Mouse (Mus musculus) lung, postnatal 0 days (tissue): Measurements from ENCODE around the gene Spsb4. TPM values are rescaled to one million over a fixed set of nuclear protein-coding genes. Genes with fewer than 3 reads are reported as not detected.

ENCODE experiments used
- ATAC-seq: fragments of 200-750 bp; cut with Nextera tagmentation; 2 replicates; pipeline ENCODE4 v1.8.0; 2017; ENCODE audit warnings: moderate library complexity
- DNase-seq: peaks from one replicate; pipeline ENCODE4 v3.0.0-alpha.2; 2016; ENCODE audit warnings: low spot score
- H3K27ac ChIP-seq: fragments of 300-500 bp; sonication (generic); 2 replicates; pipeline ENCODE4 v1.5.1; 2014; ENCODE audit warnings: antibody characterized with exemption, mild to moderate bottlenecking, low read length, mixed read lengths
- H3K27me3 ChIP-seq: fragments of 300-500 bp; sonication (generic); replicated peaks from 2 replicates; pipeline ENCODE4 v1.6.1; 2014; ENCODE audit warnings: low read length, mixed read lengths; ENCODE audit not compliant: insufficient read depth
- H3K36me3 ChIP-seq: fragments of 300-500 bp; sonication (generic); 2 replicates; pipeline ENCODE4 v1.6.1; 2014; ENCODE audit warnings: low read length, mixed read lengths; ENCODE audit not compliant: insufficient read depth
- H3K4me1 ChIP-seq: fragments of 300-500 bp; sonication (generic); 2 replicates; pipeline ENCODE4 v1.6.1; 2014; ENCODE audit warnings: antibody characterized with exemption, low read depth, low read length, mixed read lengths; ENCODE audit not compliant: insufficient read depth
- H3K4me2 ChIP-seq: fragments of 300-500 bp; sonication (generic); replicated peaks from 2 replicates; pipeline ENCODE4 v1.6.1; 2014; ENCODE audit warnings: low read depth, mild to moderate bottlenecking, low read length, moderate library complexity, mixed read lengths
- H3K4me3 ChIP-seq: fragments of 300-500 bp; sonication (generic); 2 replicates; pipeline ENCODE4 v1.5.1; 2014; ENCODE audit warnings: low read depth, low read length
- H3K9ac ChIP-seq: fragments of 300-500 bp; sonication (generic); replicated peaks from 2 replicates; pipeline ENCODE4 v1.6.1; 2014; ENCODE audit warnings: low read depth, mild to moderate bottlenecking
- H3K9me3 ChIP-seq: fragments of 300-500 bp; sonication (generic); 2 replicates; pipeline ENCODE4 v1.6.1; 2016; ENCODE audit warnings: low read length, mixed read lengths
- CTCF ChIP-seq: IDR thresholded peaks from 2 replicates; pipeline ENCODE4 v1.5.1; 2016; ENCODE audit warnings: antibody characterized with exemption, mild to moderate bottlenecking
- EP300 ChIP-seq: IDR thresholded peaks from 2 replicates; pipeline ENCODE4 v1.6.1; 2016; ENCODE audit warnings: antibody characterized with exemption, mild to moderate bottlenecking, control low read depth
- WGBS: fragments of 180-500 bp; shearing (Covaris S2); extraction: QIAGEN DNeasy Blood & Tissue Kit; methylation state at CpG from one replicate; pipeline ENCODE4 v1.1.7; 2014; 5-methylcytosine and 5-hydroxymethylcytosine counted together
- polyA plus RNA-seq: library from polyadenylated mRNA; unstranded; fragments of >200 nt; fragmentation: Nextera tagmentation; extraction: Ambion mirVana; gene quantifications from 2 replicates; pipeline ENCODE4 v1.2.1, GENCODE M21; 2015

The Spsb4 gene
- polyA plus RNA-seq, 1 experiment from 2014 or later = 2.2 TPM

DNA sequence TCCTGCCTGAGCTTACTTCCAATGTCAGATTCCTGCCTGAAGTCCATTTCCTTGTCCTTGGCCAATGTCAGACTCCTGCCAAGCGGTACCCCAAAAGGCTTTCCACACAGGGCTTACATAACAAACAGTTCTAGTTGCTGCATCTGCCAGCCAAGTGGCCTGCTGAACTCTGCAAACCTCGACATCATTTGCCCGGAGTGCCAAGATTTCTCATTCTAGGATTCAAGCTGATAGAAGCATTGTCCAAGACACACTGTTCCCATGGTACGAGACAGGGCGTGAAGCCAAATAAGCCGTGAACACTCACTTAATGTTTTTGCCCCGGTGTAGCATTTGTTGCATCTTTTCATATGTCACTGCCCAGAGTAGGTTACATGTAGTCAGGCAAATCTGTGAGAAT lies 18.0 kb upstream of the Spsb4 start:
- H3K9me3 ChIP-seq = no peaks in the 10 kb centered on the region
- no peak overlapping the region for H3K4me2 ChIP-seq
- DNase-seq (no peak), ATAC-seq (no peak)
- 77% methylated on average over 7 of the region's 7 CpGs for WGBS
- H3K36me3 ChIP-seq = no peaks in the 10 kb centered on the region
- TF ChIP-seq EP300 (no peak), CTCF (no peak)
- no peak overlapping the region for H3K27ac ChIP-seq
- no peak overlapping the region for H3K9ac ChIP-seq
- no peak overlapping the region for H3K4me3 ChIP-seq
- no peaks in the 10 kb centered on the region for H3K27me3 ChIP-seq
- no peaks in the 10 kb centered on the region for H3K4me1 ChIP-seq

GRCm38 (mm10) chr9:97027361-97027760 lies 8.7 kb upstream of the Spsb4 start:
- TF ChIP-seq CTCF = no peak
- no peak for TF ChIP-seq EP300
- 73% methylated on average over 12 of the region's 12 CpGs for WGBS
- H3K9ac ChIP-seq = no peak overlapping the region
- no peaks in the 10 kb centered on the region for H3K9me3 ChIP-seq
- no peak overlapping the region for H3K4me2 ChIP-seq
- H3K27ac ChIP-seq = no peak overlapping the region
- no peaks in the 10 kb centered on the region; the same call in 1 of the 2 replicates for H3K27me3 ChIP-seq
- H3K36me3 ChIP-seq = no peaks in the 10 kb centered on the region
- DNase-seq (no peak), ATAC-seq (no peak)
- H3K4me3 ChIP-seq = no peak overlapping the region
- no peaks in the 10 kb centered on the region for H3K4me1 ChIP-seq

- no peak overlapping the region for H3K27ac ChIP-seq
- 74% methylated on average over 4 of the region's 4 CpGs for WGBS
- DNase-seq (no peak), ATAC-seq (no peak)
- H3K27me3 ChIP-seq = no peaks in the 10 kb centered on the region; the same call in 1 of the 2 replicates
- H3K4me2 ChIP-seq = no peak overlapping the region
- no peaks in the 10 kb centered on the region for H3K36me3 ChIP-seq
- H3K4me1 ChIP-seq = no peaks in the 10 kb centered on the region
- no peaks in the 10 kb centered on the region for H3K9me3 ChIP-seq
- TF ChIP-seq CTCF = no peak
- TF ChIP-seq EP300 = no peak
- no peak overlapping the region for H3K4me3 ChIP-seq
- H3K9ac ChIP-seq = no peak overlapping the region
Measured at GRCm38 (mm10) chr9:97026006-97026405, 7.4 kb upstream of the Spsb4 start.

DNA sequence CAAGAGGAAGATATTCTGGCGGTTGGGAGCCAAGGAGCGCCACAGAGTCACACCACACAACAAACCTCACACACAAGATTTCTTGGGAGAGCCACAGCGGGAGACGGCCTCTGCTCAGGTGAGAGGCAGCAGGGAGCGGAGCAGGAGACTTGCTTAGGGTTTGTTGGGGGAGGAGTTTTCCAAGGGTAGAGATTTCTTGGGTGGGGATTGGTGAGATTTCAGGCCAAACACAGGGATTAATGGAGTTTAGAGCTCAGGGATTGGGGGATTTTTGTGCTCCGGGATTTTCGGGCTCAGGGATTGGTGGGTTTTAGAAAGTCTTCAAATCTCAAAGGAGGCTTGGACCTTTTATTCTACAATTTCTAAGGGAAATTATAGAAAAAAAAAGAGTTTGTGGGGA lies 5.8 kb upstream of the Spsb4 start:
- no peaks in the 10 kb centered on the region for H3K9me3 ChIP-seq
- ATAC-seq = no peak
- H3K4me3 ChIP-seq = no peak overlapping the region
- peaks cover 2% of the 10 kb centered on the region for H3K27me3 ChIP-seq
- H3K36me3 ChIP-seq = no peaks in the 10 kb centered on the region
- no peak for DNase-seq
- 71% methylated on average over 7 of the region's 7 CpGs for WGBS
- H3K9ac ChIP-seq = no peak overlapping the region
- no peaks in the 10 kb centered on the region for H3K4me1 ChIP-seq
- no peak overlapping the region for H3K27ac ChIP-seq
- TF ChIP-seq EP300 = no peak
- TF ChIP-seq CTCF = no peak
- no peak overlapping the region for H3K4me2 ChIP-seq

GRCm38 (mm10) chr9:97022948-97023347 lies 4.3 kb upstream of the Spsb4 start:
- 0 out of 2 replicates have a peak, but pooled peaks cover under 1% of the 10 kb centered on the region for H3K4me1 ChIP-seq
- H3K36me3 ChIP-seq = no peaks in the 10 kb centered on the region
- H3K9ac ChIP-seq = no peak overlapping the region
- no peaks in the 10 kb centered on the region for H3K9me3 ChIP-seq
- DNase-seq (no peak), ATAC-seq (no peak)
- no peak overlapping the region for H3K27ac ChIP-seq
- TF ChIP-seq EP300 (no peak), CTCF (no peak)
- H3K27me3 ChIP-seq = peaks cover 7% of the 10 kb centered on the region
- WGBS = 87% methylated on average over 4 of the region's 4 CpGs
- no peak overlapping the region for H3K4me2 ChIP-seq
- H3K4me3 ChIP-seq = no peak overlapping the region

- no peaks in the 10 kb centered on the region for H3K9me3 ChIP-seq
- H3K9ac ChIP-seq = no peak overlapping the region
- no peak overlapping the region for H3K4me3 ChIP-seq
- peaks cover 7% of the 10 kb centered on the region for H3K27me3 ChIP-seq
- H3K4me1 ChIP-seq = 0 out of 2 replicates have a peak, but pooled peaks cover 7% of the 10 kb centered on the region
- TF ChIP-seq CTCF = no peak
- TF ChIP-seq EP300 = no peak
- H3K36me3 ChIP-seq = no peaks in the 10 kb centered on the region
- no peak overlapping the region for H3K4me2 ChIP-seq
- no peak overlapping the region for H3K27ac ChIP-seq
- WGBS = 81% methylated on average over 5 of the region's 5 CpGs
- DNase-seq (no peak), ATAC-seq (no peak)
Measured at GRCm38 (mm10) chr9:97022371-97022770, 3.7 kb upstream of the Spsb4 start.

DNA sequence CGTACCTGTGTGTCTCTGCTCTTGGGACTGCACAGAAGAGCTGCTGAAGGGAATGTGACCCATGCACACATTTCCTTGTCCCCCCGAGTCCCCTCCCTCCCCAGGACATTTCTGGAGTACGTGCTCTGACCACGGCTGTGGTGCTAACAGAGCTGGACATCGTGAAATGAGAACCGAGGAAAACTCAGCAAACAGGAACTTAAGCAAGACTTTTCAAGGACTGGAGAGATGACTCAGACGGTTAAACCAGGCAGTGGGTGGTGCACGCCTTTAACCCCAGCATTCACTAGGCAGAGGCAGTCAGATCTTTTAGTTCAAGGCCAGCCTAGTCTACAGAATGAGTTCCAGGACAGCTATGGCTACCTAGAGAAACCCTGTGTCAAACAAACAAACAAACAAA lies 1.5 kb upstream of the Spsb4 start:
- no peak overlapping the region for H3K4me2 ChIP-seq
- no peak overlapping the region for H3K9ac ChIP-seq
- peaks cover 14% of the 10 kb centered on the region for H3K27me3 ChIP-seq
- WGBS = 53% methylated on average over 8 of the region's 8 CpGs
- H3K36me3 ChIP-seq = no peaks in the 10 kb centered on the region
- ATAC-seq = no peak
- DNase-seq = no peak
- H3K27ac ChIP-seq = no peak overlapping the region
- 0 out of 2 replicates have a peak, but pooled peaks cover 7% of the 10 kb centered on the region for H3K4me1 ChIP-seq
- TF ChIP-seq CTCF = no peak
- no peak for TF ChIP-seq EP300
- no peak overlapping the region for H3K4me3 ChIP-seq
- H3K9me3 ChIP-seq = no peaks in the 10 kb centered on the region
